Mouse (Mus musculus) limb, embryonic 10.5 days (tissue): Measurements from ENCODE around the gene Mybpc3. TPM values are rescaled to one million over a fixed set of nuclear protein-coding genes. Genes with fewer than 3 reads are reported as not detected.
"Not testable (repeated sequence)": the region's sequence is repeated elsewhere in the genome, so short reads cannot be mapped to it uniquely, and the experiment has no call there.

Experiments used
- DNase-seq: peaks from one replicate; pipeline ENCODE4 v3.0.0-alpha.2; 2017; ENCODE audit warnings: low spot score
- H3K27ac ChIP-seq: fragments of 300-500 bp; sonication (generic); 2 replicates; pipeline ENCODE4 v1.5.1; 2016; ENCODE audit warnings: mild to moderate bottlenecking
- H3K27me3 ChIP-seq: fragments of 300-500 bp; sonication (generic); 2 replicates; pipeline ENCODE4 v1.6.1; 2016; ENCODE audit warnings: low read depth, mild to moderate bottlenecking; ENCODE audit not compliant: poor library complexity, severe bottlenecking
- H3K36me3 ChIP-seq: fragments of 300-500 bp; sonication (generic); 2 replicates; pipeline ENCODE4 v1.6.1; 2016; ENCODE audit warnings: mild to moderate bottlenecking, moderate library complexity
- H3K4me1 ChIP-seq: fragments of 300-500 bp; sonication (generic); 2 replicates; pipeline ENCODE4 v1.6.1; 2016
- H3K4me3 ChIP-seq: fragments of 300-500 bp; sonication (generic); 2 replicates; pipeline ENCODE4 v1.5.1; 2016; ENCODE audit warnings: mild to moderate bottlenecking, moderate library complexity
- H3K9me3 ChIP-seq: fragments of 300-500 bp; sonication (generic); replicated peaks from 2 replicates; pipeline ENCODE4 v1.6.1; 2016; ENCODE audit warnings: mild to moderate bottlenecking
- WGBS: fragments of 180-500 bp; shearing (Covaris S2); methylation state at CpG from one replicate; pipeline ENCODE4 v1.1.7; 2016; 5-methylcytosine and 5-hydroxymethylcytosine counted together
- polyA plus RNA-seq: library from polyadenylated mRNA; unstranded; fragments of >200 nt; fragmentation: Nextera tagmentation; extraction: Ambion mirVana; gene quantifications from 2 replicates; pipeline ENCODE4 v1.2.1, GENCODE M21; 2016

Gene Mybpc3
- polyA plus RNA-seq, 1 experiment from 2014 or later, result 0.44 TPM

DNA sequence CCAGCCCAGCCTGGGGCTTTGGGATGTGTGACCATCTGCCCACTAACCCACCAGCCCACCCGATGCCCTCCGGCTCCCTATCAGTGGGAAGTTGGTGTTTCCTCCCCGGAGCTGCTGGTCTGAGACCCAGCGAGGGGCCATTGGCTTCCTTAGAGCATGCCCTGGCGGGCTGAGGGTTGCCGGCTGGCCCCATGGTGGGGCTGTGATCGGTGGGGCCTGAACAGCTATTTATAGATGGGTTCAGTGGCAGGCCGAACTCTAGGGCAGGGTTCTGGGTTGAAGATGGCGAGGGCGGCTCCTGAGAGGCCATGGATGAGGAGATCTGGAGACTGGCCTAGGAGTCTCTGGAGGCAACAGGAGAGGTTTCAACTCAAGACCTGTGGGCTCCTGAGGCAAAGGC lies 20.9 kb upstream of the Mybpc3 start:
- H3K36me3 ChIP-seq, result no peaks in the 10 kb centered on the region
- no peaks in the 10 kb centered on the region for H3K27me3 ChIP-seq
- H3K4me1 ChIP-seq, result peaks cover 6% of the 10 kb centered on the region
- no peaks in the 10 kb centered on the region for H3K9me3 ChIP-seq
- 0 out of 2 replicates have a peak overlapping the region, but pooled peaks have one; percentile 4 for H3K4me3 ChIP-seq
- no peak overlapping the region for H3K27ac ChIP-seq
- DNase-seq, result no peak
- WGBS, result 88% methylated on average over 10 of the region's 10 CpGs

DNA sequence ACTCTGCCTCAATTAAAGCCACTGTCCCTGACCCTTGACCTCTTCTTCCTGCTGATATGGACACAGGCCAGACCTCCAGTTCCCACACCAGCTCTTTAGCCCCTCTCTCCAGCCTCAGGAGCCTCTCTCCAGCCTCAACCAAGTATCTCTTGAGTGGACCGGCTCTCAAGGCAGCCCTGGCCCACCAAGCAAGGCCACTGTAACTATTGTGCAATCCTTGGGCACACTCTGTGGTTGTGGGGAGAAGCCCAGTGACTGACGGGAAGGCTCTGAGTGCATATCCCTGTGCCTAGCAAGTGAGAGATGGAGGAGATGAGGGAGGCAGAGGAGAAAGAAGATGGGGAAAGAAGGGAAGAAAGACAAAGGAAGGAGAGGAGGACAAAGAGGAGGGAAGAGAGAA lies 19.8 kb upstream of the Mybpc3 start:
- H3K36me3 ChIP-seq, result no peaks in the 10 kb centered on the region
- no peak overlapping the region for H3K4me3 ChIP-seq
- no peaks in the 10 kb centered on the region for H3K9me3 ChIP-seq
- WGBS, result 82% methylated on average over 2 of the region's 2 CpGs
- DNase-seq, result no peak
- peaks cover 6% of the 10 kb centered on the region for H3K4me1 ChIP-seq
- H3K27ac ChIP-seq, result no peak overlapping the region
- no peaks in the 10 kb centered on the region for H3K27me3 ChIP-seq

DNA sequence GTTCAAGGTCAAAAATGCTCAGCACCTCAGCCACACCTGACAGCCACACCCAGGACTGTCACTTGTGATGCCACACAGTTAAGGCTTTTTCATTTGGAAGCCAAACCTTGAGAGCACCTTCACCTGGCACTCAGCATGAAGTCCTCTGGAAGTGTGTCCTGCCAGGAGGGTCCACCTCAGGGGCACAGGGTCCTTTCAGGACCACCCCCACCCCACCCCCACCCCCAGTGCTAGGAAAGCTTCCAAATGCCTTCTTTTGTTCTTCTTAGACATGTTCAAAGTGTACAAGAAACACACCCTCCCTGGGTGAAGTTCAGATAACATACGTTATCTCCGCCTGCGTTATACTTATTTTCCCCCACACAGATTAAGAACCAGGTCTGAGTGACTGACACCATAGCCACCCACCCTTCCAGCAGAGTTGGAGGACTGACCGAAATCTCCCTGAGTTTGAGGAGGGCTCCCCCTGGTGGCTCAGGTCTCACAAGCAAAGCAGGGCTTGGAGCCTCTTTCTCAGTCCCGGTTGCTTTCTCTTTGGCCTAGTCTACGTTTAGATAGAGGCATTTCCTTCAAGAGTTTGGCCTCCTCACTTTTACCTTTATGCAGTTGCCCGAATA lies 16.7 kb upstream of the Mybpc3 start:
- H3K9me3 ChIP-seq, result no peaks in the 10 kb centered on the region
- no peak overlapping the region for H3K4me3 ChIP-seq
- 21% methylated on average over 7 of the region's 7 CpGs for WGBS
- no peak overlapping the region for H3K27ac ChIP-seq
- DNase-seq, result peak; percentile 92
- no peaks in the 10 kb centered on the region for H3K27me3 ChIP-seq
- no peaks in the 10 kb centered on the region for H3K36me3 ChIP-seq
- H3K4me1 ChIP-seq, result peaks cover 6% of the 10 kb centered on the region

DNA sequence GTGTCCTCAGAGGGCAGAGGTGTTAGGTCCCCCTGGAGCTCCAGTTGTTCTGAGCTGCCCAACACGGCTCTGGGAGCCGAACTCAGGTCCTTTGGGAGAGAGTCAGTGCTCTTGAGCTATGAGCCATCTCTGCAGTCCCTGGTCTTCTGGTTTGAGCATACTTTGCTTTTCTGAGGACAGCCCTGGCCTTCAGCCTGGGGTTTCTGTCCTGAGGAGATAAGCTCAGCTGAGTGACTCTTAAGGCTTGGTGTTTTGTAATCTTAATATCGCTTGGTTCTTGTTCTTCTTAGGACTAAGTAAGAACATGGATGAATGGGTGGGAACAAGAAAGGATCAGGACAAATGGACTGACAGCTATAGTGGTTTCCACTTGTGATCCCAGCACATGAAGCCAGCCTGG lies 9.8 kb upstream of the Mybpc3 start:
- Histone ChIP-seq H3K27me3 (no peaks in the 10 kb centered on the region), H3K4me3 (no peak overlapping the region), H3K9me3 (no peaks in the 10 kb centered on the region), H3K36me3 (no peaks in the 10 kb centered on the region), H3K27ac (no peak overlapping the region), H3K4me1 (no peaks in the 10 kb centered on the region)
- DNase-seq, result no peak
- WGBS, result 87% methylated on average over 3 of the region's 3 CpGs

DNA sequence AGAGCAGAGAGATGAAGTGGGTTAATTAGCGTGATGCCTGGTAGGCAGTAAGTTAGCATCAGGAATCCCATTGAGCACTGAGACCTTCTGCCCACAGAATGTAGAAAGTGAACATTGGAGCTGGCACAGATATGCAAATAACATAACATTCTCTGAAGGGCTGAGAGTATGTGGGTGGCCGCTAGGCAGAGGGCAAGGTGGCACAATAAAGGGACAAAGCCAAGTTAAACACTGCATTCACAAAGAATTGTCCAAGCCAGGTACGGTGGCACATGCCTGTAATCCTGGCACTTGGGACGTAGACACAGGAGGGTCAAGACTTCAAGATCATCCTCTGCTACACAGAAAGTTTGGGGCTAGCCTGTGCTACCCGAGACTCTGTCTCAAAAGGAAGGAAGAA lies 8.7 kb upstream of the Mybpc3 start:
- 0 out of 2 replicates have a peak, but pooled peaks cover 3% of the 10 kb centered on the region for H3K27me3 ChIP-seq
- H3K4me3 ChIP-seq, result no peak overlapping the region
- H3K9me3 ChIP-seq, result no peaks in the 10 kb centered on the region
- no peaks in the 10 kb centered on the region for H3K4me1 ChIP-seq
- H3K27ac ChIP-seq, result no peak overlapping the region
- no peaks in the 10 kb centered on the region for H3K36me3 ChIP-seq
- no peak for DNase-seq
- WGBS, result 85% methylated on average over 5 of the region's 5 CpGs

DNA sequence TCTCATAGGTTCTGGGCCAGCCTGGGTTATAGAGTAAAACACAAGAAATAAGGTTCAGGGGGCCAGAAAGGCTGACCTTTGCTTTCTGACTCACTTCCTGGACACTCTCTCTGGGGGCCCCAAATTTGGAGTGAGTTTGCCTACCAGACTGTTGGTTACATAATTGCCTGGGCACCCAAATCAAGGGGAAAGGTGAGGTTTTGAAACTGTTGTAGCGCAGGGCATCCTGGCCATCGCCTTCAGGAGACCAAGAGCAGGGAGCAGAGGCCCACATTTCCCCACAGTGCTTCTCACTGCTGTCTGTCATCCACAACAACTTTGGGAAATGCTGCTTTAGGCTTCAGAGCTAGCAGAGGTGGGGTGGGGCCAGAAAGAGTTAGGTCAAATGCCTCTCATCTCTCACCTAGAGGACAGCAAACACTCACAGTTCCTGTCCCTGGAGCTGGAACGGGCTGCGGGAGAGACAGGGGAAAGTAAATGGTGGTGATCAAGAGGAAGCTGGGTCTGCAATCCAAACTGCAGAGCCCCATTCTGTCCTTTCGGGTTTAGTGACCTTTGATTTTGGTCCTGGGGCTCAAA lies 8.0 kb upstream of the Mybpc3 start:
- Histone ChIP-seq H3K27me3 (0 out of 2 replicates have a peak, but pooled peaks cover 3% of the 10 kb centered on the region), H3K36me3 (no peaks in the 10 kb centered on the region), H3K27ac (no peak overlapping the region), H3K4me3 (no peak overlapping the region), H3K4me1 (0 out of 2 replicates have a peak, but pooled peaks cover 1% of the 10 kb centered on the region), H3K9me3 (no peaks in the 10 kb centered on the region)
- no peak for DNase-seq
- 90% methylated on average over 5 of the region's 5 CpGs for WGBS

DNA sequence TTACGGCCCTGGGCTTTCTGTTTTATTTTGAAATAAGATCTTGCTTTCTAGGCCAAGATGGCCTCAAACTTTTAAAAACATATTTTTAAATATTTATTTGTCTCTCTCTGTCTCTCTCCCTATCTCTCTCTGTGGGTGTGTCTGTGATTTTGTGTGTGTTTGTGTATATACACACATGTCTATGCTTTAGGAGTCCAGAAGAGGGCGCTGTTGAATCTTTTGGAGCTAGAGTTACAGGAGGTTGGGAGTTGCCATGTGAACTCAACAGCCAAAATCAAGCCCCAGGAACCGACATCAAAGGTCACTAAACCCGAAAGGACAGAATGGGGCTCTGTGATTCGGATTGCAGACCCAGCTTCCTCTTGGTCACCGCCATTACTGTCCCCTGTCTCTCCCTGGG lies 7.5 kb upstream of the Mybpc3 start:
- WGBS, result 75% methylated on average over 6 of the region's 6 CpGs
- no peak overlapping the region for H3K27ac ChIP-seq
- no peaks in the 10 kb centered on the region for H3K9me3 ChIP-seq
- H3K4me1 ChIP-seq, result peaks cover 6% of the 10 kb centered on the region
- H3K4me3 ChIP-seq, result no peak overlapping the region
- no peak for DNase-seq
- H3K27me3 ChIP-seq, result 0 out of 2 replicates have a peak, but pooled peaks cover 5% of the 10 kb centered on the region
- H3K36me3 ChIP-seq, result no peaks in the 10 kb centered on the region

DNA sequence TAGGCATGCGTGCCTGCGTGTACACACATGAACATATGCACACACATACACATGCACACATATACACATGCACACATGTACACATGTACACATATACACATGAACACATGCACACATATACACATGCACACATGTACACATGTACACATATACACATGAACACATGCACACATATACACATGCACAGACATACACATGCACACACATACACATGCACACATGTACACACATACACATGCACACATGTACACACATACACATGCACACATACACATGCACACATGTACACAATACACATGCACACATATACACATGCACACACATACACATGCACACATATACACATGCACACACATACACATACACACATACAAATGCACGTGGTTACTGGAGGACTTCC lies 6.1 kb upstream of the Mybpc3 start:
- DNase-seq, H3K27ac ChIP-seq, H3K4me3 ChIP-seq, H3K36me3 ChIP-seq, H3K9me3 ChIP-seq: not testable (repeated sequence)
- 96% methylated on average over 3 of the region's 3 CpGs for WGBS
- H3K4me1 ChIP-seq, result peaks cover 14% of the 10 kb centered on the region
- peaks cover 19% of the 10 kb centered on the region for H3K27me3 ChIP-seq

DNA sequence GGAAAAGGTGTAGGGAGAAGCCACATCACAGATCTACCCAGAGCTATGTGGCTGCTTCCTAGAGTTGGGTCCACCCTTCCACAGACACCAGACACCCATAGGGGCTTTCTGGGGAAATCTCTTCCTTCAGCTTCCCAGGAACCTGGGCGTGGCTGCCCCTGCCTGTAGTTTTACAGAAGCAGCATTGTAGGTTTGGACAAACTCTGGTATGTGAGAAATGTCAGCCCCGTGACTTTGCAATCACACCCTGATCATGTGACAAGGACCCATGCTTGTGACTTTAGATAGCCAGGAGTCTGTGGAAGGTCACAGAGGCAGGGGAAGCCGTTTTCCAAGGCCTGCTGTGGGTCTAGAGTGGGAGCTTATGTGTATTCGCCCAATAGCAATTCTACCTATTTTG lies 5.5 kb upstream of the Mybpc3 start:
- Histone ChIP-seq H3K27ac (no peak overlapping the region), H3K27me3 (peaks cover 23% of the 10 kb centered on the region)
- no peak for DNase-seq

DNA sequence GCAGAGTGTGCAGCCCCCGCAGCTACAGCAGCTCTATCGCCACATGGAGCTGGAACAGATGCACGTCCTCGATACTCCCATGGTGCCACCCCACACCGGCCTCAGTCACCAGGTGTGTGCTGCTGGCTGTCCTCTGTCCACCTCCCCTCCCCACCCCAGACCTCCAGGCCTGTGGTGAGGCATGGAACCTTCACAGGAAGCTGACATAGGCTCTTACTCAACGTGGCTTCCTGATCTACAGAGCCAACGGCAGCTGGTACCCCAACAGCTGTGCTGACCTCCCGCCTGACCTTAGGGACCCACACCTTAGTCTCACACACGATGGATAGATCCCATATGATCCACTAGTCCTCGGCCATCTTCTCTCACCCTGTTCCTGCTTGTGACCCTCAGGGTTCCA lies 4.6 kb upstream of the Mybpc3 start:
- Histone ChIP-seq H3K4me1 (peaks cover 14% of the 10 kb centered on the region), H3K27ac (no peak overlapping the region), H3K27me3 (peaks cover 29% of the 10 kb centered on the region), H3K9me3 (no peaks in the 10 kb centered on the region), H3K36me3 (no peaks in the 10 kb centered on the region), H3K4me3 (no peak overlapping the region)
- 77% methylated on average over 10 of the region's 10 CpGs for WGBS
- no peak for DNase-seq

More for the DNA sequence above, 5.5 kb upstream of the Mybpc3 start:
- Histone ChIP-seq H3K4me3 (no peak overlapping the region), H3K4me1 (peaks cover 14% of the 10 kb centered on the region), H3K9me3 (no peaks in the 10 kb centered on the region), H3K36me3 (no peaks in the 10 kb centered on the region)
- WGBS, result 65% methylated on average over 4 of the region's 4 CpGs

DNA sequence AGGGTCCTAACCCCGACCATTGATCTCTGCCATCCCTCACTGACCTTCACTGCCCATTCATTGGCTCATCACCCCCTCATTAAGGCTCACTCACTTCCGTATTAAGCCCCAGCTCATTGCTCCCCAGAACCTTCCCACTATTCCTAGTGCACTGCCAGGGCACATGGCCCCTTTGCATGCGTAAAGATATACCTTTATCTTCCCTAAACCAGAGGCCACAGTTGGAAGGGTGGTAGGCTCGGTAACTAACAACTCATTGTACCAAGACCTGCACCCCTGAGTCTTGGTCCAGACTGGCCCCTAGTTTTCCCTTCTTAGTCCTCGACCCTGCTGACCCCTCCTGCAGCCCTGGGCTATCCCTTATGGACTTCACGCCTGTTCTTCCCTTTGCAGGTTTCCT lies 4.1 kb upstream of the Mybpc3 start:
- no peak overlapping the region for H3K27ac ChIP-seq
- no peaks in the 10 kb centered on the region for H3K36me3 ChIP-seq
- H3K27me3 ChIP-seq, result peaks cover 29% of the 10 kb centered on the region
- H3K9me3 ChIP-seq, result no peaks in the 10 kb centered on the region
- peaks cover 14% of the 10 kb centered on the region for H3K4me1 ChIP-seq
- 72% methylated on average over 6 of the region's 6 CpGs for whole genome bisulfite sequencing
- H3K4me3 ChIP-seq, result no peak overlapping the region
- DNase-seq, result no peak

DNA sequence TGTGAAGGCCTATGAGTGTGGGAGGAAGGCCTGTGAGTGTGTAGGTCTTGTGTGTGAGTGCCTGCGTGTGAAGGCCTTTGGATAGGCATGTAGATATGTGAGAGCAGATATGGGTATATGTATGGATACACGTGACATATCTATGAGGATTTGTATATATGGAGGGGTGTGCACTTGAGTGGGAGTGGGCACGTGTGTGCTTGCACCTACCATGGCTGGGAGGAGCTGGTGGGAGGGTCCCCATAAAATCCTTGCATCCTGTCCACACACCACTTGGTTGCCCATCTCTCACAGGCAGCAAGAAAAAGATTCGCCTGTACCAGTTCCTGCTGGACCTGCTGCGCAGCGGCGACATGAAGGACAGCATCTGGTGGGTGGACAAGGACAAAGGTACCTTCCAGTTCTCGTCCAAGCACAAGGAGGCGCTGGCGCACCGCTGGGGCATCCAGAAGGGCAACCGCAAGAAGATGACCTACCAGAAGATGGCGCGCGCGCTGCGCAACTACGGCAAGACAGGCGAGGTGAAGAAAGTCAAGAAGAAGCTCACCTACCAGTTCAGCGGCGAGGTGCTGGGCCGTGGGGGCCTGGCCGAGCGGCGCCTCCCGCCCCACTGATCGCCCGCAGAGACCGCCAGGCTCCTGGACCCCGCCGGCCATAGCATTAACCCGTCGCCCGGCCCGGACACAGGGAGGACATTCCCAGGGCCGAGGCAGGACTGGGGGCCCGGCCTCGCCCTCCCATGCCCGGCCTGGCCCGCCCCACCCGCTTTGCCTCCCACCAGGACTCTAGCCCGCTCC lies 3.0 kb upstream of the Mybpc3 start:
- H3K9me3 ChIP-seq, result no peaks in the 10 kb centered on the region
- peak overlapping the region; percentile 59 for H3K4me3 ChIP-seq
- H3K36me3 ChIP-seq, result no peaks in the 10 kb centered on the region
- WGBS, result 7% methylated on average over 42 of the region's 42 CpGs
- DNase-seq, result peak; percentile 97
- H3K4me1 ChIP-seq, result peaks cover 14% of the 10 kb centered on the region
- H3K27me3 ChIP-seq, result peaks cover 29% of the 10 kb centered on the region
- H3K27ac ChIP-seq, result peak overlapping the region; percentile 70

DNA sequence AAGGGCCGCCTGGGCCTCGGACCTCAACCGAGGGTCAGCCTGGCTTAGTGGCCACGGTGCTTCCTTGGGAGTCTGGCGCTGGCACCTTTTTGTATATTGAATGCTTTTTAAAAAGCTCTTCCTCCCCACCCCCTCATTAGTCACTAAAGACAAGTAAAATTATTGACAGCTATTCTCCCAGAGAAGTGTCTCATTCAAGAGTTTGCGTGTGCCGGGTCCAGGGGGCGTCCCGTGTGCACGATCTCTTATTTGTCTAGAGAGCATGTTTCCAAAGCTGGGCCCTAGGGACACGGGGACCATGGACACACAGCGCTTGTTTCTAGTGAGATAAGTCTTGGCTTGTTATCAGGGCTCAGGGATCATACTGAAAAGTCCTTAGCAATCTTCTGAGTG lies 2.4 kb upstream of the Mybpc3 start:
- peak; percentile 35 for DNase-seq
- Histone ChIP-seq H3K9me3 (no peaks in the 10 kb centered on the region), H3K27ac (peak overlapping the region; percentile 70), H3K4me1 (peaks cover 14% of the 10 kb centered on the region), H3K36me3 (no peaks in the 10 kb centered on the region), H3K27me3 (peaks cover 29% of the 10 kb centered on the region), H3K4me3 (peak overlapping the region; percentile 59)
- 43% methylated on average over 12 of the region's 12 CpGs for WGBS
